Mouse (Mus musculus): ENCODE data around the gene Hip1. TPM values are rescaled to one million over a fixed set of nuclear protein-coding genes. Genes with fewer than 3 reads are reported as not detected.

Hip1 gene
- total and polyA plus RNA-seq, 2 experiments from 2014 or later = 9.8 to 41.0 TPM

GRCm38 (mm10) chr5:135405437-135405836, 139.5 kb downstream of the Hip1 start:
- 86% methylated on average over 9 of the region's 9 CpGs for WGBS
- no peak for TF ChIP-seq CTCF (IDR thresholded peaks at IDR 0.05; ENCODE audit: low read depth)
- no peak for TF ChIP-seq EP300 (IDR thresholded peaks at IDR 0.05; ENCODE audit: low read depth)
- ATAC-seq (ENCODE audit: insufficient read depth, low read depth) = no peak
- H3K9me3 ChIP-seq (replicated peaks; ENCODE audit: control insufficient read depth, low read length) = no peaks in the 10 kb centered on the region
- DNase-seq (ENCODE audit: low spot score) = no peak
- H3K4me2 ChIP-seq (ENCODE audit: low read depth, low read length) = no peak overlapping the region
- 0 out of 2 replicates have a peak, but pooled peaks cover under 1% of the 10 kb centered on the region for H3K36me3 ChIP-seq (replicated peaks; ENCODE audit: control insufficient read depth, insufficient read depth, low read length)
- H3K27ac ChIP-seq (ENCODE audit: low read depth) = no peak overlapping the region
- H3K4me1 ChIP-seq (ENCODE audit: control insufficient read depth, insufficient read depth) = no peaks in the 10 kb centered on the region
- H3K4me3 ChIP-seq (ENCODE audit: low read depth, low read length) = no peak overlapping the region
- no peak overlapping the region for H3K9ac ChIP-seq (replicated peaks; ENCODE audit: low read depth, low read length)
- no peaks in the 10 kb centered on the region for H3K27me3 ChIP-seq (ENCODE audit: control insufficient read depth, insufficient read depth, low read length)

- TF ChIP-seq EP300 (IDR thresholded peaks at IDR 0.05; ENCODE audit: low read depth) (no peak), CTCF (IDR thresholded peaks at IDR 0.05; ENCODE audit: low read depth) (no peak)
- ATAC-seq (ENCODE audit: insufficient read depth, low read depth) = no peak
- DNase-seq (ENCODE audit: low spot score) = peak; percentile 37
- Histone ChIP-seq H3K9me3 (replicated peaks; ENCODE audit: control insufficient read depth, low read length) (no peaks in the 10 kb centered on the region), H3K4me2 (ENCODE audit: low read depth, low read length) (no peak overlapping the region), H3K4me3 (ENCODE audit: low read depth, low read length) (no peak overlapping the region), H3K27ac (ENCODE audit: low read depth) (no peak overlapping the region), H3K36me3 (replicated peaks; ENCODE audit: control insufficient read depth, insufficient read depth, low read length) (no peaks in the 10 kb centered on the region), H3K4me1 (ENCODE audit: control insufficient read depth, insufficient read depth) (no peaks in the 10 kb centered on the region), H3K27me3 (ENCODE audit: control insufficient read depth, insufficient read depth, low read length) (no peaks in the 10 kb centered on the region), H3K9ac (replicated peaks; ENCODE audit: low read depth, low read length) (no peak overlapping the region)
- whole genome bisulfite sequencing = 36% methylated on average over 20 of the region's 20 CpGs
Observed at GRCm38 (mm10) chr5:135404623-135405022, 140.3 kb downstream of the Hip1 start.

DNA sequence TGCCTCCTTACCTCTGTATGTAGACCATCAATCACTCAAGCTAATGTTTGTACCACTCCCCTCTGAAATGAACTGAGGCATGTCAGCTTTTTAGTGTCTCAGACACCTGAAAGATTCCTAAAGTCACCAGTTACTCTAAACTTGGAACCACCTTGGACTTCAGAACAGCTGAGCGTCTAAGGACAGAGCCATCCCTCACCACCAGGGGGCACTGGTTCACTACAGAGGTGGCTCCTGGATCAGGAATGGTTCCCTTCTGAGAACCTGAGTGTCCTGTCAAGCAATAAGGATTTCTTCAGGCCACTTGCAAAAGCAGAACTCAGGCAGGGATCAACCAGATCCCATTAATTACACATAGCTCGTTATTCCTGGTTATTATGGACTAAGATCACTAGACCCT, 144.7 kb downstream of the Hip1 start:
- no peaks in the 10 kb centered on the region for H3K36me3 ChIP-seq (replicated peaks; ENCODE audit: control insufficient read depth, insufficient read depth, low read length)
- no peak overlapping the region for H3K27ac ChIP-seq (ENCODE audit: low read depth)
- ATAC-seq (ENCODE audit: insufficient read depth, low read depth) (peak; percentile 71), DNase-seq (ENCODE audit: low spot score) (peak; percentile 73)
- 10% methylated on average over 2 of the region's 2 CpGs for WGBS
- H3K4me1 ChIP-seq (ENCODE audit: control insufficient read depth, insufficient read depth) = no peaks in the 10 kb centered on the region
- H3K27me3 ChIP-seq (ENCODE audit: control insufficient read depth, insufficient read depth, low read length) = no peaks in the 10 kb centered on the region
- TF ChIP-seq CTCF (IDR thresholded peaks at IDR 0.05; ENCODE audit: low read depth) (peak; percentile 96), EP300 (IDR thresholded peaks at IDR 0.05; ENCODE audit: low read depth) (no peak)
- H3K9me3 ChIP-seq (replicated peaks; ENCODE audit: control insufficient read depth, low read length) = no peaks in the 10 kb centered on the region
- no peak overlapping the region for H3K4me3 ChIP-seq (ENCODE audit: low read depth, low read length)
- H3K4me2 ChIP-seq (ENCODE audit: low read depth, low read length) = no peak overlapping the region
- no peak overlapping the region for H3K9ac ChIP-seq (replicated peaks; ENCODE audit: low read depth, low read length)

- H3K27ac ChIP-seq (ENCODE audit: low read depth) = no peak overlapping the region
- H3K36me3 ChIP-seq (replicated peaks; ENCODE audit: control insufficient read depth, insufficient read depth, low read length) = no peaks in the 10 kb centered on the region
- DNase-seq (ENCODE audit: low spot score) = peak; percentile 17
- H3K4me3 ChIP-seq (ENCODE audit: low read depth, low read length) = no peak overlapping the region
- no peak overlapping the region for H3K4me2 ChIP-seq (ENCODE audit: low read depth, low read length)
- H3K9ac ChIP-seq (replicated peaks; ENCODE audit: low read depth, low read length) = no peak overlapping the region
- 0 out of 2 replicates have a peak, but pooled peaks cover 4% of the 10 kb centered on the region for H3K4me1 ChIP-seq (ENCODE audit: control insufficient read depth, insufficient read depth)
- WGBS = 36% methylated on average over 6 of the region's 6 CpGs
- no peaks in the 10 kb centered on the region for H3K27me3 ChIP-seq (ENCODE audit: control insufficient read depth, insufficient read depth, low read length)
- ATAC-seq (ENCODE audit: insufficient read depth, low read depth) = no peak
- no peaks in the 10 kb centered on the region for H3K9me3 ChIP-seq (replicated peaks; ENCODE audit: control insufficient read depth, low read length)
- TF ChIP-seq CTCF (IDR thresholded peaks at IDR 0.05; ENCODE audit: low read depth) (no peak), EP300 (IDR thresholded peaks at IDR 0.05; ENCODE audit: low read depth) (no peak)
Observed at GRCm38 (mm10) chr5:135399382-135399781, 145.5 kb downstream of the Hip1 start.

DNA sequence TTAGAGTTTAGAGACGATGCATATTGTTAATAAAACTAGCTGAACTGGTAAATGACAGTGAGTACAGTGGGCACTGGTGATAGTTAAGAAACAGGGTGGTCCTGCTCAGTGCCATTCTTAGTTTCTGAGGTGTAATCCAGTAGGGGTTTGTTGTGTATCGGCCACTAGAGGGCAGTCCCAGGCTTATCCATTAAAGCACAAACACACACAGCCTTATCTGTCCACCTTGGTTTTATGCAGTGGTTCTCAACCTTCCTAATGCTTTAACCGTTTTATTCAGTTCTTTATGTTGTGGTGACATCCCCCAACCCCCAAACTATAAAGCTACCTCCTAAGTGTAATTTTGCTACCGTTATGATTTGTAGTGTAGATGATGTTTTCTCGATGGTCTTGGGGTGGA, 149.1 kb downstream of the Hip1 start:
- H3K9ac ChIP-seq (replicated peaks; ENCODE audit: low read depth, low read length) = no peak overlapping the region
- H3K27ac ChIP-seq (ENCODE audit: low read depth) = no peak overlapping the region
- 43% methylated on average over 5 of the region's 5 CpGs for WGBS
- TF ChIP-seq EP300 (IDR thresholded peaks at IDR 0.05; ENCODE audit: low read depth) (no peak), CTCF (IDR thresholded peaks at IDR 0.05; ENCODE audit: low read depth) (peak; percentile 59)
- DNase-seq (ENCODE audit: low spot score) = peak; percentile 50
- no peaks in the 10 kb centered on the region for H3K27me3 ChIP-seq (ENCODE audit: control insufficient read depth, insufficient read depth, low read length)
- no peak for ATAC-seq (ENCODE audit: insufficient read depth, low read depth)
- H3K4me3 ChIP-seq (ENCODE audit: low read depth, low read length) = no peak overlapping the region
- H3K36me3 ChIP-seq (replicated peaks; ENCODE audit: control insufficient read depth, insufficient read depth, low read length) = peaks cover 15% of the 10 kb centered on the region
- no peak overlapping the region for H3K4me2 ChIP-seq (ENCODE audit: low read depth, low read length)
- H3K4me1 ChIP-seq (ENCODE audit: control insufficient read depth, insufficient read depth) = peaks cover 11% of the 10 kb centered on the region
- H3K9me3 ChIP-seq (replicated peaks; ENCODE audit: control insufficient read depth, low read length) = no peaks in the 10 kb centered on the region

Data from heart, postnatal 0 days (tissue).